Mouse (Mus musculus) intestine, embryonic 14.5 days (tissue): ENCODE measurements around the gene Foxk2. TPM values are rescaled to one million over a fixed set of nuclear protein-coding genes. Genes with fewer than 3 reads are reported as not detected.
A peak's percentile ranks its signal among the peaks of the same experiment; 100 is the strongest.

Experiments used
- ATAC-seq: fragments of 200-750 bp; cut with Nextera tagmentation; replicated peaks from 2 replicates; pipeline ENCODE4 v1.8.0; 2017; ENCODE audit warnings: low read depth, moderate number of reproducible peaks, moderate TSS enrichment, moderate library complexity; ENCODE audit not compliant: low FRiP score, low TSS enrichment
- DNase-seq: peaks from one replicate; pipeline ENCODE4 v3.0.0-alpha.2; 2018; ENCODE audit warnings: low spot score
- H3K27ac ChIP-seq: fragments of 300-500 bp; sonication (generic); 2 replicates; pipeline ENCODE4 v1.5.1; 2014; ENCODE audit warnings: low read depth, mild to moderate bottlenecking, control low read depth
- H3K27me3 ChIP-seq: fragments of 300-500 bp; sonication (generic); replicated peaks from 2 replicates; pipeline ENCODE4 v1.6.1; 2014; ENCODE audit warnings: low read length, control low read depth; ENCODE audit not compliant: control insufficient read depth, insufficient read depth
- H3K36me3 ChIP-seq: fragments of 300-500 bp; sonication (generic); 2 replicates; pipeline ENCODE4 v1.6.1; 2014; ENCODE audit warnings: low read length, control low read depth; ENCODE audit not compliant: control insufficient read depth, insufficient read depth
- H3K4me1 ChIP-seq: fragments of 300-500 bp; sonication (generic); replicated peaks from 2 replicates; pipeline ENCODE4 v1.6.1; 2014; ENCODE audit warnings: low read length, control low read depth, mixed read lengths; ENCODE audit not compliant: control insufficient read depth, insufficient read depth
- H3K4me2 ChIP-seq: fragments of 300-500 bp; sonication (generic); 2 replicates; pipeline ENCODE4 v1.6.1; 2014; ENCODE audit warnings: low read length
- H3K4me3 ChIP-seq: fragments of 300-500 bp; sonication (generic); 2 replicates; pipeline ENCODE4 v1.5.1; 2014; ENCODE audit warnings: low read depth, low read length, control low read depth, mixed read lengths
- H3K9ac ChIP-seq: fragments of 300-500 bp; sonication (generic); 2 replicates; pipeline ENCODE4 v1.6.1; 2014; ENCODE audit warnings: mild to moderate bottlenecking, low read length
- H3K9me3 ChIP-seq: fragments of 300-500 bp; sonication (generic); 2 replicates; pipeline ENCODE4 v1.6.1; 2016; ENCODE audit warnings: low read length, control low read depth; ENCODE audit not compliant: control insufficient read depth
- WGBS: fragments of 180-500 bp; shearing (Covaris S2); extraction: QIAGEN DNeasy Blood & Tissue Kit; methylation state at CpG from one replicate; pipeline ENCODE4 v1.1.7; 2014; 5-methylcytosine and 5-hydroxymethylcytosine counted together
- polyA plus RNA-seq: library from polyadenylated mRNA; unstranded; fragments of >200 nt; fragmentation: Nextera tagmentation; extraction: Ambion mirVana; gene quantifications from 2 replicates; pipeline ENCODE4 v1.2.1, GENCODE M21; 2014

Gene Foxk2
- polyA plus RNA-seq, 1 experiment from 2014 or later = 10.7 TPM

GRCm38 (mm10) chr11:121260211-121260906 lies 569 bp downstream of the Foxk2 start:
- DNase-seq (peak; percentile 67), ATAC-seq (peak; percentile 22; the same call in 1 of the 2 replicates)
- H3K27me3 ChIP-seq = no peaks in the 10 kb centered on the region
- under 1% methylated on average over 52 of the region's 60 CpGs for WGBS
- peak overlapping the region; percentile 96 for H3K9ac ChIP-seq
- peak overlapping the region; percentile 57 for H3K27ac ChIP-seq
- peak overlapping the region; percentile 62 for H3K4me2 ChIP-seq
- no peaks in the 10 kb centered on the region for H3K9me3 ChIP-seq
- peak overlapping the region; percentile 98 for H3K4me3 ChIP-seq
- H3K4me1 ChIP-seq = peaks cover 12% of the 10 kb centered on the region
- H3K36me3 ChIP-seq = peaks cover 23% of the 10 kb centered on the region

GRCm38 (mm10) chr11:121261074-121261473 lies 1.3 kb downstream of the Foxk2 start:
- Histone ChIP-seq H3K9me3 (no peaks in the 10 kb centered on the region), H3K4me3 (peak overlapping the region; percentile 98), H3K9ac (peak overlapping the region; percentile 96), H3K36me3 (peaks cover 23% of the 10 kb centered on the region; the same call in 1 of the 2 replicates), H3K27ac (no peak overlapping the region), H3K4me2 (peak overlapping the region; percentile 62), H3K4me1 (peaks cover 12% of the 10 kb centered on the region), H3K27me3 (no peaks in the 10 kb centered on the region)
- ATAC-seq (no peak), DNase-seq (no peak)
- 57% methylated on average over 2 of the region's 2 CpGs for WGBS

- Histone ChIP-seq H3K27ac (no peak overlapping the region), H3K36me3 (peaks cover 7% of the 10 kb centered on the region), H3K27me3 (no peaks in the 10 kb centered on the region), H3K4me2 (no peak overlapping the region), H3K9me3 (no peaks in the 10 kb centered on the region), H3K4me3 (no peak overlapping the region), H3K4me1 (no peaks in the 10 kb centered on the region), H3K9ac (no peak overlapping the region)
- no peak for DNase-seq
- ATAC-seq = no peak
- WGBS = 89% methylated on average over 8 of the region's 8 CpGs
These were observed 17.7 kb downstream of the Foxk2 start for GRCm38 (mm10) chr11:121277516-121277915.

DNA sequence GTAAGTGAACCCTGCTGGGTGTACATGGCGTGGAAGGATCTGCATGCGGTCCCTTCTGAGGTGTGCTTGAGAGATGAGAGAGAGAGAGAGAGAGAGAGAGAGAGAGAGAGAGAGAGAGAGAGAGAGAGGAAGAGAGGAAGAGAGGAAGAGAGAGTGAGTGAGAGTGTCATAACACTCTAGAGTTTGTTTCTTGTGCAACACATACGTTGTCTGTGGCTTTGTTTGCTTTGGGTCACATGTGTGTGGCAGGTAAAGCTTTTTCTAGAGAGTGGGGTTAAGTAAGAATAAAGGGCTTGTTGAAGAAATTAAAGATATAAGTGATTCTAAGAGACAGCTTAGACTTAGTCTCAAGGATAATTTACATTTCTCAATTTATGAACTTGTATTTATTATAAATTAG lies 18.2 kb downstream of the Foxk2 start:
- WGBS = 85% methylated on average over 3 of the region's 3 CpGs
- no peak for DNase-seq
- H3K4me2 ChIP-seq = no peak overlapping the region
- no peaks in the 10 kb centered on the region for H3K27me3 ChIP-seq
- no peaks in the 10 kb centered on the region for H3K9me3 ChIP-seq
- no peak for ATAC-seq
- H3K36me3 ChIP-seq = peaks cover 7% of the 10 kb centered on the region
- no peaks in the 10 kb centered on the region for H3K4me1 ChIP-seq
- no peak overlapping the region for H3K9ac ChIP-seq
- no peak overlapping the region for H3K27ac ChIP-seq
- no peak overlapping the region for H3K4me3 ChIP-seq

DNA sequence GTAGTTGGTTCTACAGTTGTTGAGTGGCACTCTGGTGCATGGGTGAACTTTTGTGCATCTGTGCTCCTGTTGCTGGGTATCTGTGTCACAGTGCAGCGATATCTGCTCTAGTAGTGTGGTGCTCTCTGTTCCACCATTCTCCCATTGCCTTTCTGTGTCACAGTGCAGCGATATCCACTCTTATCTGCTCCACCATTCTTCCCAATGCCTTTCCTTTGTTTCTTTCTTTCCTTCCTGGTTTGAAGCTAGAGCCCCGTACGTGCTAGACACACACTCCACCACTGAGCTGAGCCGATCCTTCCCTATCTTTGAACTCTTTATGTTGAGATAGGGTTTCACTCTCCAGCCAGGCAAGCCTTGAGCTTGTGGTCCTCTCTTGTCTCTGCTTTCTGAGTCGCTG lies 23.1 kb downstream of the Foxk2 start:
- Histone ChIP-seq H3K27ac (no peak overlapping the region), H3K27me3 (no peaks in the 10 kb centered on the region), H3K4me3 (no peak overlapping the region), H3K36me3 (peaks cover 26% of the 10 kb centered on the region), H3K4me1 (no peaks in the 10 kb centered on the region), H3K9me3 (no peaks in the 10 kb centered on the region), H3K4me2 (no peak overlapping the region), H3K9ac (no peak overlapping the region)
- DNase-seq (no peak), ATAC-seq (no peak)
- WGBS = 84% methylated on average over 6 of the region's 6 CpGs

DNA sequence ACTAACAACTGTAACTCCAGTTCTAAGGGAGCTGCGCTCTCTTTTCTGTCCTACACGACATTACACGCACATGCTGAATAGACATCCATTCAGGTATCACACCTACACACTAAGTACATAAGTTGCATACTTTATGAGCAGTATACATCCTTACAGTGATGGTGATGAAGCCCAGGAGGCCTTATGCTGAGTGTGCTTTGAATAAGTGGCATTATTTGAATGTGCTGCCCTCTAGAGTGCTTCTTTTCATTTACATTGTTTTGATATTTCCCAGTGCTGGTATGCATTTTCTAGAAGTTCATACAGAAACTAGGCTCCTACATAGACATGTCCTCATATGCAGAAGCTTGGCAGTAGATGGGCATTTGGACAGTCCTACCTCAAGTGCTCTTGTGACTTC lies 30.1 kb downstream of the Foxk2 start:
- H3K9ac ChIP-seq = no peak overlapping the region
- no peaks in the 10 kb centered on the region for H3K9me3 ChIP-seq
- H3K36me3 ChIP-seq = peaks cover 85% of the 10 kb centered on the region
- WGBS = 89% methylated on average over 3 of the region's 3 CpGs
- ATAC-seq (no peak), DNase-seq (no peak)
- H3K27ac ChIP-seq = no peak overlapping the region
- no peak overlapping the region for H3K4me2 ChIP-seq
- H3K4me1 ChIP-seq = no peaks in the 10 kb centered on the region
- H3K4me3 ChIP-seq = no peak overlapping the region
- no peaks in the 10 kb centered on the region for H3K27me3 ChIP-seq

GRCm38 (mm10) chr11:121294771-121295170 lies 35.0 kb downstream of the Foxk2 start:
- Histone ChIP-seq H3K9me3 (no peaks in the 10 kb centered on the region), H3K27ac (no peak overlapping the region), H3K4me2 (no peak overlapping the region), H3K36me3 (peaks cover 87% of the 10 kb centered on the region), H3K27me3 (no peaks in the 10 kb centered on the region), H3K9ac (no peak overlapping the region), H3K4me1 (no peaks in the 10 kb centered on the region), H3K4me3 (no peak overlapping the region)
- ATAC-seq (no peak), DNase-seq (no peak)
- 94% methylated on average over 5 of the region's 5 CpGs for WGBS

DNA sequence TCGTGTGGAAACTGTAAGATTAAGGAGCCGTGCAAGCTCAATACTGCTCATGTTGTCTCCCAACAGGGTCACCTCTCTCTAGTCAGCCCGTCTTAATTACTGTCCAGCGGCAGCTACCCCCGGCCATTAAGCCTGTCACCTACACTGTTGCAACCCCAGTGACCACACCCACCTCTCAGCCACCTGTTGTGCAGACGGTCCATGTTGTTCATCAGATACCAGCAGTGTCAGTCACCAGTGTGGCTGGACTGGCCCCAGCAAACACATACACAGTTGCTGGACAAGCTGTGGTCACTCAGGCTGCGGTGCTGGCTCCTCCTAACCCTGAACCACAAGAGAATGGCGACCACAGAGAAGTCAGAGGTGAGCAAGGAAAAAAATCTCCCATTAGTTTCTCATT lies 38.7 kb downstream of the Foxk2 start:
- H3K4me1 ChIP-seq = no peaks in the 10 kb centered on the region
- ATAC-seq (no peak), DNase-seq (no peak)
- no peak overlapping the region for H3K9ac ChIP-seq
- H3K27me3 ChIP-seq = no peaks in the 10 kb centered on the region
- H3K36me3 ChIP-seq = peaks cover 94% of the 10 kb centered on the region
- H3K27ac ChIP-seq = no peak overlapping the region
- WGBS = 91% methylated on average over 8 of the region's 8 CpGs
- no peak overlapping the region for H3K4me2 ChIP-seq
- no peak overlapping the region for H3K4me3 ChIP-seq
- H3K9me3 ChIP-seq = no peaks in the 10 kb centered on the region

- 93% methylated on average over 9 of the region's 9 CpGs for WGBS
- Histone ChIP-seq H3K4me1 (no peaks in the 10 kb centered on the region), H3K36me3 (peaks cover 97% of the 10 kb centered on the region), H3K9ac (no peak overlapping the region), H3K9me3 (no peaks in the 10 kb centered on the region), H3K4me2 (no peak overlapping the region), H3K27ac (no peak overlapping the region), H3K4me3 (no peak overlapping the region), H3K27me3 (no peaks in the 10 kb centered on the region)
- DNase-seq (no peak), ATAC-seq (no peak)
These were observed 40.5 kb downstream of the Foxk2 start for GRCm38 (mm10) chr11:121300265-121300664.
